Mouse (Mus musculus) lung, postnatal 14 days (tissue): ENCODE results near the gene Senp3.
A peak's percentile ranks its signal among the peaks of the same experiment; 100 is the strongest.
"Not testable (repeated sequence)": the region's sequence is repeated elsewhere in the genome, so short reads cannot be mapped to it uniquely, and the experiment has no call there.

Experiments
- DNase-seq: peaks from one replicate; pipeline ENCODE4 v3.0.0; 2021

Senp3 gene

DNA sequence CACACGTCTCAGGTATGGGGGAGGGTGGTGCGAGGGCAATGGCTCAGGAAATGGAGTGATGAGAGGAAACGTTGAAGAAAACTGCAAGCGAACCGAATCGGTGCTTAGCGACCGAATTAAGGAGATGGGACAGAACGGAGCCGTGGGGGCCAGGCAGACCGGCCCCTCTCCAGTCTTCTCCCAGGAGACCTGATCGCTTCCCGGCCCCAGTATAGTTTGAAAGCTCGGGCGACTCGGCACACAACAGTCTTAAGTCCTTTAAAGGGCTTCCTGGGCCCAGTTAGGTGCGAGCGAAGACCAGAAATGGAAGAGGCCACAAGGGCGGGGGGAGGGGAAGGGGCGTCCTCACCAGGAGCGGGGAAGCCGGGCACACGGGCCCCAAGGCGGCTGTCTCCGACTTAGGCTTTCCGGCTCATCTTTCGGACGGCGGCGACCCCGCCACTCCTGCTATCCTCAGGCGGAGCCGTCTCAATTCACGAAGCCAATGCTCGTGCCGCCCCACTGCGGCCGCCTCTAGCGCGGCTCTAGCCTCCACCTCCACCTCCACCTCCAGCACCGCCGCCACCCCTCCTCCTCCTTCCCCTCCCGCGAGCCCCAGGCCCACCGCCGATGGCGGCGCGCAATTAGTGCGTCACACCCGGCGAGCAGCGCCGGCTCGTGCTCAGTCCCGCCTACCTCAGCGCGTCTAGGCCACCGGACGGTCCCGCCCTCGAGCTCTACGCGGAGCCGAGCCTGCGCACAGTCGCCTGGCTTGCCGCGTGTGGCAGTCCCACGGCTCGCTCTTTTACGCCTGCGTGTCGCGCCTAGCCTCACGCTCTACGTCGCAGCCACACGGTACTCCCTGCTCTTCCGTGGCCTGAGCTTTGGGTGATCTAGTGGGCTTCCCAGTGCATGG is at the start of gene Senp3:
TSS of gene Senp3 (minus strand) at position 771 of the 895 bp plus-strand sequence.
- peak; percentile 97 for DNase-seq

DNA sequence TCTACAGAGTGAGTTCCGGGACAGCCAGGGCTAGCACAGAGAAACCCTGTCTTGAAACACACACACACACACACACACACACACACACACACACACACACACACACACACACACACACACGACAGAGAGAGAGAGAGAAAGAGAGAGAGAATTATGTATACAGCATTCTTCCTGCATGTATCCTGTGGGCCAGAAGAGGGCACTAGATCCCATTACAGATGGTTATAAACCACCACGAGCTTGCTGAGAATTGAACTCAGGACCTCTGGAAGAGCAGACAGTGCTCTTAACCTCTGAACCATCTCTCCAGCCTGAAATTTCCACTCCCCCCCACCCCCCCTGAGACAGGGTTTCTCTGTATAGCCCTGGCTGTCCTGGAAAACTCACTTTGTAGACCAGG is 49.5 kb upstream of the Senp3 start:
- not testable (repeated sequence) for DNase-seq

DNA sequence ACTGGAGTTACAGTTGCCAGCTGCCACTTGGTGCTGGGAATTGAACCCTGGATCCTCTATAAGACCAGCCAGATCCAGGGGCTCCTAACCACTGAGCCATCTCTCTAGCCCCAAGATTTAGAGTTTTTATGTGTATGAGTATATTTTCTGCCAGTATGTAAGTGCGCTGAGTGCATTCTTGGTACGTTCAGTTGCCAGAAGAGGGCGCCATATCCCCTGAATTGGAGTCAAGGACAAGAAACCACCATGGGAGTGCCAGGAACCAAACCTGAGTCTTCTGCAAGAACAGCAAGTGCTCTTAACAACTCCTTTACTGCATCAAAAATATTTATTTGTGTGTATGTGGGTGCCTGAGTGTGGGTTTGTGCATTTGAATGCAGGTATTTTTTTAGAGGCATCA is 47.2 kb upstream of the Senp3 start:
- peak; percentile 78 for DNase-seq

DNA sequence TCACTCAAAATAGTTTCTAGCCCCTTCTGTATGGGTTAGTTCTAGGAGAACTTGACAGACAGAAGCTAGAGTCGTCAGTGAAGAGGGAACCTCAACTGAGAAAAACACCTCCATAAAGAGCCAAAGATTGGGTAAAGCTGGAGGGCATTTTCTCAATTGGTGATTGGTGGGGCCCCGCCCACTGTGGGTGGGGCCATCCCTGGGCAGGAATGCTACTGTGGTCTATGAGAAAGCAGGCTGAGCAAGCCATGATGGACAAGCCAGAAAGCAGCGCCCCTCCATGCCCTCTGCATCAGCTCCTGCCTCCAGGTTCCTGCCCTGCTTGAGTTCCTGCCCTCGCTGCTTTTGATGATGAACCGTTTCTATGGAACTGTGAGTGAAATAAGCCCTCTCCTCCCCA is 44.1 kb upstream of the Senp3 start:
- DNase-seq = no peak

DNA sequence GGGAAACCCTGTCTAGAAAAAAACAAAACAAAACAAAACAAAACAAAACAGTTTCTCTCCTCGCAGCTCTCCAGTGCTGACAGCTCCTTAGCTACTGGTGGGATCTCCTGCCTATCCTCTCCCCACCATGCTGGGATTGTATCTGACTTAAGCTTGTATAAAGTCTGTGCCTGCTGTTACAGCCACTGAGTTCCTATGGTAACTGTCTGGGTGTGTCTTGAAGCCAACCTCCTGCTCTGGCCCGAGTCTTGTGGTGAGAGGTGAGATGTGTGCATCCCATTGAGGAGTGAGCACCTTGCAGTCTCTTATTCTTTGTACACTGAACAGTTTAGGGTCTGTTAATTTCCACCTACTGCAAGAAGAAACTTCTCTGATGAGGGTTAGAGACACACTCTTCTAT is 41.2 kb upstream of the Senp3 start:
- no peak for DNase-seq

DNA sequence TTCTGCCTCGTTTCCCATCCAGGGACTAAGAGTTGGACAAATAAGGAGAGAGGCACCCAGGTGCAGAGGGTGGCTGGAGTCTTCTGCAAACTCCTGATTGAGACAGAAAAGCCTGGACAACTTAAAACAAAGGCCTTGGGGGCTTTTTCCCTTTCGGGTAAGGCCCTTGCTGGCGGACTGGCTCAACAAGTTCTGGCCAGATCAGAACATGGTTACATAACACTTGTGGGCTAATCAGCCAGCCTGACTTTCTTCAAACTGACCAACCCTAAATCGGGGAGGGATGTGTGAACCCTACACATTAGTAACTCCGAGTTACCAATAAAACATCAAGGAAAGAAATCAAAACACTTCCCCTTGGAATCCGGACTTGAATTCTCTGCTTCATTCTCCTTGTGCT is 39.0 kb upstream of the Senp3 start:
- DNase-seq = no peak

DNA sequence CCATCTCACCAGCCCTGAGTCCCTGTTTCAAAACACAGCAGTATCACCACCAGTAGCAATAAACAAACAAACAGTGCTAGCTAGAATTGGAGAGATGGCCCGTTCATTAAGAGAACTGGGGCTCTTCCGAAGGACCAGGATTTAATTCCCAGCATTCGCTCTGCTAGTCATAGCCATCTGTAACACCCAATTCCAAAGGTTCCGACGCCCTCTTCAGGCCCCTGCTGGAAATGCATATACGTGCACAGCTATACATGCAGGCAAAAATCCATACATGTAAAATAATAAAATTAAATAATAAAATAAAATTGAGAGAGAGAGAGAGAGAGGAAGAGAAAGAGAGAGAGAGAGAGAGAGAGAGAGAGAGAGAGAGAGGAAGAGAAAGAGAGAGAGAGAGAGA is 37.5 kb upstream of the Senp3 start:
- no peak for DNase-seq

DNA sequence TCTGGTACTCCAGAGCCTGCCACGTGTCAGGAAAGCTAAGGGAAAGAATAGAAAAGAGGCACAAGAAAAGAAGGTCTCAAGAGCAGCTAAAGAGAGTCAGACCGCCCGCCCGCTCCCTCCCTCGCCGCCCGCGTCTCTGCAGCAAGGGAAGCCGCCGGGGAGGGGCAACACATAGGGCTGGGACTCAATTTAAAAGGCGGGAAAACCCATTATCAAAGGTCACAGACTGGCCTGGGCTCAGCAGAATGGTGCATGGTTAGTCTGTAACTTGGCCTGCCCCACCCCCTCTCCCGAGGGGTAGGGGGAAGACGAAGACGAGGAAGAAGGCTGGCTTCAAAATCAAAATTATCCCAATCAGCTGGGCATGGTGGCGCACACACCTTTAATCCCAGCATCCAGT is 36.8 kb upstream of the Senp3 start:
- DNase-seq = no peak

DNA sequence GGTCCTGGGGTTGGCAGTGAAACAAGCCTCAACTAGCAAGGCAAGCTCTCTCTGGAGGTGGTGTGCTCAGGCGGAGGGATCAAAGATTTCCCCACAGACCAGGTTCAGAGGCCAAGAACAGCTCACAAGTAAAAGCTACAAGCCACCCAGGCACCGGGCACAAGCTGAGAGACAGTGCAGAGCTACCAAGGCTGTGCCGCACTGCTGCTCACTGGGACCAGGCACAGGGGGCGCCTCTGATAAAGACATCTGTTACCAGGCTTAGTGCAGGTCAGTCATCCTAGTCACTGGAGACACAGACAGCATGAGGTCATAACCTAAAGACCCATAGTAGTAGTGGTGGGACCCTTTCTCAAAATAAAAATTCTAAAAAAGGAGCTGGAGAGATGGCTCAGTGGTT is 35.1 kb upstream of the Senp3 start:
- DNase-seq = no peak

DNA sequence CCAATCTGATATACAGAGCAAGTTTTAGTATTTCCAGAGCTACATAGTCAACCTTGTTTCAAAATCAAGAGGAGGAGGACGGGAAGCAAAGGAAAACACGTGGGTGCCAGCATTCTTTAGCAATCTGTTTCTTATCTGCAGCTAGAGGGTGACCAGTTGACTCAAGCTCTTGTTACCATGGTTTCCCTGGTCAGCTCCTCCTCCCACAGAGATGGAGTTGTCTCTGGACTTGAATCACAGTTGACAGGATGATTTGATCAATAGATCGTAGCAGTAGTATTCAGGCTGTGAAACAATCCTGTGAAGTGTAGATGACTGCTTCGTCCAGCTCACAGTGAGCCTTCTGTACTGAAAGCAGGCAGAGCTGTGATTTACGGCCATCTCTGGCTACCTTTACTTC is 34.0 kb upstream of the Senp3 start:
- peak; percentile 19 for DNase-seq

DNA sequence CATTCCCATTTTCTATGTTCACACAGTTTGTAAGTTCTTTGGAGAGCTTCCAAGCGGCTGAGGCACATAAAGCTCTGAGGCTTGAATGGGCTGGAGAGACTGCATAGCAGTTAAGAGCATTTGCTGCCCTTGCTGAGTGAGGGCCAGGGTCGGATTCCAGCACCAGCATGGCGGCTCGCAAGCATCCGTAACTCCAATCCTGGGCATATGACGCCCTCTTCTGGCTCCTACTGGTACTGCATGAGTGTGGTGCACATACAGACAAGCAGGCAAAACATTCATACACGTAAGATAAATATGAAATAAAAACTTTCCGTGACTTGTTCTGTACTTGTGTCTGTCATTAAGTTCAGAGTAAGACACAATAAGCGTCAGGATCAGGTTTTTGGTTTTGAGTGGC is 33.6 kb upstream of the Senp3 start:
- DNase-seq = peak; percentile 50

DNA sequence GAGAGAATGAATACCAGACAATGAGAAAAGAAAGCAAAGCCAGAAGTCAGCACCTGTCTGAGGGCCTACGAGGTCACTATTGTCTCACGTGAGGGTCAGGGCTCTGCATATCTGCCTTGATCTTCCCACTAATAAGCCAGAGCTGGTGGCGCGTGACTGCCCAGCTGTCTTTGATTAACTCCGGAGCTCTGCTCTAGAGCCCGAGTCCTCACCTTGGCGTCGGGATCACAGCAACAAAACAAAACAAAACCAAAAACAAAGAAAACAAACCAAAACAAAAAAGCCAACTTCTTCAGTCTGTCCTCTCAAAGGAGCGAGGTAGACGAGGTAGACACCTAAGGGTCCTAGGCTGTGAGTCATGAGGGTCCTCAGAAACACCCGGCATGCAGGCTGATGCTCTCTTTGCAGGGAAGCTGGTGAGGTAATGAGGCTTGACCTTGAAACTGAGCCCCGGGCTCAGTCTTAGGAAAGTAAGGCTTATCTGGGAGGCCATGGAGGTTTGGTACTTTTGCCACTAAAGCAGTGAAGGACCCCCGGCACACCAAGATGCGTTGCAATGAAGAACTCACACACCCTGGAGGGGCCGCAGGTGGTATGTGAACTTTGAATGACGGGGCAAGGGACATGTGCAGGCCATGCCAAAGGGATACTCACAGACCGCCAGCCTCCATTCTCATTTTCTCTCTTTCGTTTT is 32.9 kb upstream of the Senp3 start:
- DNase-seq = no peak

DNA sequence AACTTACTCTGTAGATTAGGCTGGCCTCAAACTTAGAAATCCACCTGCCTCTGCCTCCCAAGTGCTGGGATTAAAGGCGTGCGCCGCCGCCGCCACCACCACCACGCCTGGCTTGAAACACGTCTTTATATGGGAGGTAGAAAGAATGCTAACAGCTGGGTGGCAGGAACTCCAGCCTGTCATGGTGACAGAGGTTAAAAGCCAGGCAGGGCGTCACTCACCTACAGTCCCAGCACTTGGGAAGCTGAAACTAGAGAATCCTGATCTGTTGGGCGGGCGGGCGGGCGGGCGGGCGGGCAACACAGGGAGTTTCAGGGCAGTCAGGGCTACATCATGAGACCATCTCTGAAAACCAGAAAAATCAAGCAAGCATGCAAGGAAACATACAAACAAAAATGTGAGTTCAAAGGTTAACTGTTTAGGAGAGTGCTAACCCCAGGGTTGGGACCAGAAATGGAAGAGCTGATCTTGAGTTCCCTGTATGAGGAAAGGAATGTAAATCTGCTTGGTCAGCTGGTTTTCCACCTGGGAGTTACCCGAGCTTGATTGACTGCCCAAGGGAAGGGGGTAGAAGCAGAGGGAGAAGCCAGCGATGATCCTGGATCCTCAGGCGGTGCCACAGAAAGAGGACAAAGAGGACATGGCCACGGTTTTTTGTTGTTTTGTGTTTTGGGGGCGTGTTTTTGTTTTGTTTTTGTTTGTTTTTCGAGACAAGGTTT is 31.2 kb upstream of the Senp3 start:
- DNase-seq = no peak

DNA sequence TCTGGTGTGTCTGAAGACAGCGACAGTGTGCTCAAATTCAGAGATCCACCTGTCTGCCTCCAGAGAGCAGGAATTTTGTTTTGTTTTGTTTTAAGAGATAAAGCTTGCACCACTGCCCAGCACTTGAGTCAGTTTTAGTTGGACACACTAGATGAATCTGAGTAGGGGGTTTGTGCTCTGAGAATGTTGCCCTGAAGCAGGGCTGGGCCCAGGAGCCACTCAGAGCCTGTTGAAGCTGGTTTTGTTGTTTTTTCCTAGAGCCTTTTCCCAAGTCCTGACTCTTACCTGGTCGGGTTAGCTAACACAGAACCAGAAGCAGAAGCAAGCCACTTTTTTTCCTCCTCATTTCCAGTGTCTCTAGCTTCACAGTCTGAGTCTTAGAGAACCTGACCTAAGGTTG is 29.2 kb upstream of the Senp3 start:
- no peak for DNase-seq

DNA sequence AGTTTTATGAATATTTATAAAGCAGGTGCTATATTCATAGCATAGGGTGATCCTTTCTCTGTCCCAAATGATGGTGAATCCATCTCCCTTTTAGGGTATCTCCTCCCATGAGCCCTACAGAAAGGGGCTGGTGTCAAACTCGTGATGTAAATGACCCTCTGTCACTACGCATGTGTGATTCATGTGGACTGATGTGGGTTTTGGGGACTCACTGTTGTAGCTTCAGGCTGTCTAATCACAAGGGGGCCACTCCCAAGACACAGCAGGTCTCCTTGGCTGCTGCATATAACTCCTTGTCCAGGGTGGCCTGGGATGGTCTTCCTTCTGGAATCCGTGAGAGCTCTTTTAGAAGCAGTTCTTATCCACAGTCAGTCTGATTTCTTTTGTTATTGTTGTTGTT is 28.6 kb upstream of the Senp3 start:
- DNase-seq = no peak

DNA sequence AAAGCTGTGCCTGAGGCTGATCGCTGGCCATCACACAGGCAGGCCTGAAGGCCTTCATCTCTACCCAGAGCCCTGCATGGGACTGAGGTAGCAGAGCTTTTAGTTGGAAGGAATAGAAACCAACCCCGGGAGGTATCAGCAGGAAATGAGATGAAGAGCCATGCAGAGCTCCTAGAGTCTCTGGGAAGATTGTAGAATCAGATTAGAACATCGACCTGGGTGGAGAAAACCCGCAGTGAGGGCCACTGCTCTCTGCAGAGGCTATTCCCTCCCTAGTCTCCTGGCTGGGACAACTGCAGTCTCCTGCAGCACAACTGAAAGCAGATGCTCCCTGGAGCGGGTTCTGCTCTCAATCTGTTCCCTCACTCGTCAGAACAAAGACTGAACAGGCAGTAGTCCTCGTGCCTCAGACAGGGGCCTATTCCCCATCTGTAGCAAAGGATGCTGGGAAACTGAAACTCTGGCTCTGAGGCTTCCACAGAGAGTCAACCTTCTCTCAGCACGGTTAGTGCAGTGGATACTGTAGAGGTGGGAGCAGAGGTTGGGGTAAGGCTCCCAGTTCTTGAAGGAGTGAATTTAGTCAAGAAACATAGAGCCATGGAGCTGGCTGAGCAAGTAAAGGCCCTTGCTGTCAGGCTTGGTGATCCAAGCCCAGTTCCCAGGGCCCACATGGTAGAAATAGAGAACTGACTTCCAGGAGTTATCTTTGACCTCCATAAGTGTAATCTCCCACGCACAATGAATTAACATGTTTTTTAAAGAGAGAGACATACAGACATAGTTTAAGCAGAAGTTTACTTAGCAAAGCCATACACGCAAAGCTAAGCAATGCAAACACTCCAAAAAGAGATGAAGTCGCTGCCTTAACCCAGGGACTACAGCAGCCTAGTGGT is 27.9 kb upstream of the Senp3 start:
- DNase-seq = no peak

DNA sequence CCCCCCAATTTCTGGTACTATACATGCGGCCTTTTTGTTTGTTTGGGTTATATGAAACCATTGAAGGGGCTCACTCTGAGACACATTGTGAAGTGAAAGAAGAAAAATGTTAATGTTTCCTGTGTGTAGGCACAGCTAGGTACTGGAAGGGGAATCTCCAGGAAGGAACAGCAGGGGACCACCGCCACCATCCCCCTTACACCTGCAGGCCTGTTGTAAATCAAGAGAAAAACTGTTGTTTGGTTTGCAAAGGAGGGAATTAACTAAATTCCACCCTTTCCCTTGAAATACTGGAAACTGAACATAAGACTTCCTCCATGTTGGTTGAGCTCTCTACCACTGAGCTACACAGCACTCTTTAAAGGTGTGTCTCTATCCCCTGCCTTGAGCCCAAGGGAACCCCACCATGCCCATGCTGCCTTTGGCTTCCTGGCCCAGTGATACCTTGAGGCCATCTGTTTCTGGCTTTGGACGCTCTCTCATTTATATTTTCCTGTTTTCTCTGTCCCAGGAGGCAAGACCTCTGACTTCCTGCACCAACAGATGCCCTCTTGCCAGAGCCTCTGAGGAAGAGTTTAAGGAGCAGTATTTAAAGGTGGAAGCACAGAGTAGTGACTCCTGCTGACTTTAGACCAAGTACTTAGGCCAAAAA is 26.9 kb upstream of the Senp3 start:
- DNase-seq = no peak

DNA sequence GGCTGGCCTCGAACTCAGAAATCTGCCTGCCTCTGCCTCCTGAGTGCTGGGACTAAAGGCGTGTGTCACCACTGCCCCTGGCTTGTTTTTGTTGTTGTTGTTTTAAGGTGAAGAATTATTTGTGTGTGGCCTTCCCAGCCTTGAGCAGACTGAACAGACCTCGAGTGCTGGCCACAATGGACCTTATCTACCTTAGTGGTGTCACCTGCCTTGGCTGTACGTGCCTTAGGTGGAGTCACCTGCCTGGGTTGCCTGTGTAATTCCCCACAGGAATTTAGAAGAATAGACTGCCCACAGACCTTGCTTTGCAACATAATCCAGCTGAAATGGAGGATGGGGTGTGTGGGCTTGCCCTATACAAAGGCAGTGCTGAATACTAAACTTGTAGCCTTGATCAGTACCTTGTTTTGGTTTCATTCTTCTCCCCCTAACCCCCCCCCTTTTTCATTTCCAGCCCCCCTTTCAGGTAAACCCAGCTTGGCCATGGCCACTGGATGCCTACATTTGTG is 26.0 kb upstream of the Senp3 start:
- no peak for DNase-seq

DNA sequence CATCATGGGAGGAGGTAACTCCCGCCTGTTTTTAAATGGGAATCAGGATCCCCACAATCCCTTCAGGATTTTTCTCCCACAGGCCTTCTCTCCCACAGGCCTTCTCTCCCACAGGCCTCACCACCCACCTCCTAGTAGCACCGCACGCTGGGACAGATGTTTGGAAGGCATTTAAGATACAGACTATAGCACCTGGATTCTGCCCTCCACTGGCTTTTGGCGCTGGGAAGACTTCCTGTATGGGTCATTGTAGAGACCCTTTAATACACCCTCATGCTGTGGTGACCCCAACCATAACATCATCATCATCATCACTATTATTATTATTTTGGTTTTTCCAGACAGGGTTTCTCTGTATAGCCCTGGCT is 25.6 kb upstream of the Senp3 start:
- no peak for DNase-seq

DNA sequence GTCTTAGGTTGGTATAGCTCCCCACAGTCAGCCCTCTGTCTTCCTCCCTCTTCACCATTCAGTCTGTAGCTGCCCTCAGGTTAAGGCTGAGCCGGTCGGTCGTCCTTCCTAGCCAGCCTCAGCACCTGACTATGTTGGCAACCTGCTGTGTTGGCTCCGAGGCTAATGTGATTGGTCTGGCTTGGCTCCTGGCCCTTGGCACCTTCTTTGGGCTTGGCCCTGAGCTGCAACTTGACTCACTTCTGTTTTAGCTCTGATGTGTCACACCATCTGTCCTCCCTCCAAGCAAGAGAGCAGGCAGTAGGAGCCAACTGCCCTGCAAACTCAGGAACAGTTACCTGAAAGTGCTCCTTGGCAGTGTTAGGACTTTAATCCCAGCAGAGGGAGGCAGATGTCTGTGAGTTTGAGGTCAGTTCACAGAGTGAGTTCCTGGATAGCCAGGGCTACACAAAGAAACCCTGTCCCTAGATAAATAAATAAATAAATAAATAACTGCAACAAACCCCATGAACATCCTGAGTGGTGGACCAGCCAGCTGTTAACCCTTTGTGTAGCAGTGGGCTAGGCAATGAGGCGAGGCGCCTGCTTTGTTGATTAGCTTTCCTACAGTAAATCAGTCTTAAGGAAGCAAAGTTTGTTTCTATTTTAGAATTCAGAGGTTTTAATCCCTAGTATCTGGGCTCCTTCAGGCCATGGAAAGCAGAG is 25.0 kb upstream of the Senp3 start:
- peak; percentile 28 for DNase-seq

DNA sequence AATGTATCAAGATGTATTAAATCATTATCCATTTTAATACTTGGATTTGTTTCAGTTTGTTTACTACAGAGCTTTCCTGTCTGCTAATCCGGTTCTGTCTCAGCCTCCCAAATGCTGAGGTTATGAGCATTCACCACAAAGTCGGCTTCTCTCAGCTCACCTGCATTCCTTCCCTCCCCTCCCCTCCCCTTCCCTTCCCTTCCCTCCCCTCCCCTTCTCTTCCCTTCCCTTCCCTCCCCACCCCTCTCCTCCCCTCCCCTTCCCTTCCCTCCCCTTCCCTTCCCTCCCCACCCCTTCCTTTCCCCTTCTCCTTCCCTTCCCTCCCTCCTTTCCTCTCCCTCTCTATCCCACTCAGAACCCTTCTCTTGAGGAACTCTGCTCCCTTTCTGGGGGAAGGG is 22.7 kb upstream of the Senp3 start:
- no peak for DNase-seq
